Mouse (Mus musculus): ENCODE measurements around the gene Nup37.

Gene Nup37

GRCm38 (mm10) chr10:88146707-88147477, at the start of gene Nup37, which contains the start of gene Parpbp:
TSS of gene Nup37 (plus strand) at chr10:88146992.
TSS of gene Parpbp (minus strand) at chr10:88146941.
- peak; percentile 70 for DNase-seq (ENCODE audit: low read depth, low spot score)

GRCm38 (mm10) chr10:88106169-88106568, 40.6 kb upstream of the Nup37 start:
- DNase-seq (ENCODE audit: low read depth, low spot score), result no peak

- no peak for DNase-seq (ENCODE audit: low read depth, low spot score)
Observed at GRCm38 (mm10) chr10:88113290-88113689, 33.5 kb upstream of the Nup37 start.

- no peak for DNase-seq (ENCODE audit: low read depth, low spot score)
Observed at GRCm38 (mm10) chr10:88119721-88120120, 27.1 kb upstream of the Nup37 start.

GRCm38 (mm10) chr10:88135630-88136029, 11.2 kb upstream of the Nup37 start:
- no peak for DNase-seq (ENCODE audit: low read depth, low spot score)

GRCm38 (mm10) chr10:88146187-88146586, 605 bp upstream of the Nup37 start:
- DNase-seq (ENCODE audit: low read depth, low spot score), result no peak

GRCm38 (mm10) chr10:88150381-88150780, 3.6 kb downstream of the Nup37 start:
- no peak for DNase-seq (ENCODE audit: low read depth, low spot score)

GRCm38 (mm10) chr10:88151658-88152057, 4.9 kb downstream of the Nup37 start:
- no peak for DNase-seq (ENCODE audit: low read depth, low spot score)

GRCm38 (mm10) chr10:88162096-88162495, 15.3 kb downstream of the Nup37 start:
- no peak for DNase-seq (ENCODE audit: low read depth, low spot score)

- DNase-seq (ENCODE audit: low read depth, low spot score), result no peak
Observed at GRCm38 (mm10) chr10:88162676-88163075, 15.9 kb downstream of the Nup37 start.

GRCm38 (mm10) chr10:88166158-88166557, 19.4 kb downstream of the Nup37 start:
- no peak for DNase-seq (ENCODE audit: low read depth, low spot score)

- no peak for DNase-seq (ENCODE audit: low read depth, low spot score)
Observed at GRCm38 (mm10) chr10:88167438-88168077, 20.8 kb downstream of the Nup37 start.

- no peak for DNase-seq (ENCODE audit: low read depth, low spot score)
Observed at GRCm38 (mm10) chr10:88200541-88200940, 53.7 kb downstream of the Nup37 start.

GRCm38 (mm10) chr10:88200951-88201638, 54.3 kb downstream of the Nup37 start, which contains the start of gene Washc3:
TSS of gene Washc3 (plus strand) at chr10:88201093.
- peak; percentile 65 for DNase-seq (ENCODE audit: low read depth, low spot score)

GRCm38 (mm10) chr10:88201650-88202049, 54.9 kb downstream of the Nup37 start:
- DNase-seq (ENCODE audit: low read depth, low spot score), result no peak

GRCm38 (mm10) chr10:88202581-88202980, 55.8 kb downstream of the Nup37 start:
- DNase-seq (ENCODE audit: low read depth, low spot score), result no peak

GRCm38 (mm10) chr10:88203236-88203635, 56.4 kb downstream of the Nup37 start:
- DNase-seq (ENCODE audit: low read depth, low spot score), result no peak

GRCm38 (mm10) chr10:88212644-88213043, 65.9 kb downstream of the Nup37 start:
- no peak for DNase-seq (ENCODE audit: low read depth, low spot score)

- no peak for DNase-seq (ENCODE audit: low read depth, low spot score)
Observed at GRCm38 (mm10) chr10:88214800-88215514, 68.2 kb downstream of the Nup37 start.

- no peak for DNase-seq (ENCODE audit: low read depth, low spot score)
Observed at GRCm38 (mm10) chr10:88218161-88218560, 71.4 kb downstream of the Nup37 start.

GRCm38 (mm10) chr10:88221718-88222117, 74.9 kb downstream of the Nup37 start:
- no peak for DNase-seq (ENCODE audit: low read depth, low spot score)

- no peak for DNase-seq (ENCODE audit: low read depth, low spot score)
Observed at GRCm38 (mm10) chr10:88225421-88225820, 78.6 kb downstream of the Nup37 start.

All from retina, adult 2 months (tissue).